Mouse (Mus musculus): ENCODE results near the gene Neo1. TPM values are rescaled to one million over a fixed set of nuclear protein-coding genes. Genes with fewer than 3 reads are reported as not detected.

Gene Neo1
- total RNA-seq (2014; rRNA removed; ENCODE audit: low replicate concordance) (62.6 and 79.7 TPM in 2 replicates), polyA plus RNA-seq (2015; fragmentation: Nextera tagmentation; extraction: Ambion mirVana) (16.5 and 18.5 TPM in 2 replicates)

- Histone ChIP-seq H3K4me2 (ENCODE audit: low read depth, low read length) (peak within 1 kb of the TSS; percentile 67), H3K9me3 (replicated peaks; ENCODE audit: control insufficient read depth, low read length) (no peaks in the 10 kb centered on the region), H3K36me3 (replicated peaks; ENCODE audit: control insufficient read depth, insufficient read depth, low read length) (no peaks in the 10 kb centered on the region), H3K27ac (ENCODE audit: low read depth) (peak within 1 kb of the TSS; percentile 99), H3K27me3 (ENCODE audit: control insufficient read depth, insufficient read depth, low read length) (no peaks in the 10 kb centered on the region), H3K4me1 (ENCODE audit: control insufficient read depth, insufficient read depth) (peaks cover 18% of the 10 kb centered on the region), H3K4me3 (ENCODE audit: low read depth, low read length) (peak within 1 kb of the TSS; percentile 99), H3K9ac (replicated peaks; ENCODE audit: low read depth, low read length) (peak within 1 kb of the TSS; percentile 96)
- no peak for TF ChIP-seq CTCF (IDR thresholded peaks at IDR 0.05; ENCODE audit: low read depth)
- no peak for TF ChIP-seq EP300 (IDR thresholded peaks at IDR 0.05; ENCODE audit: low read depth)
- DNase-seq (ENCODE audit: low spot score) = peak; percentile 88
- peak; percentile 90 for ATAC-seq (ENCODE audit: insufficient read depth, low read depth)
- 0% methylated on average over 16 of the region's 86 CpGs for WGBS
Measured at GRCm38 (mm10) chr9:59036159-59036731, at the start of gene Neo1. Gene Neo1, minus strand, starts transcription at chr9:59036441.

GRCm38 (mm10) chr9:59075632-59076031 is 39.4 kb upstream of the Neo1 start:
- peaks cover 16% of the 10 kb centered on the region for H3K4me1 ChIP-seq (ENCODE audit: control insufficient read depth, insufficient read depth)
- TF ChIP-seq EP300 (IDR thresholded peaks at IDR 0.05; ENCODE audit: low read depth) (no peak), CTCF (IDR thresholded peaks at IDR 0.05; ENCODE audit: low read depth) (no peak)
- no peak overlapping the region for H3K4me2 ChIP-seq (ENCODE audit: low read depth, low read length)

GRCm38 (mm10) chr9:59073887-59074286 is 37.6 kb upstream of the Neo1 start:
- H3K4me2 ChIP-seq (ENCODE audit: low read depth, low read length) = no peak overlapping the region
- no peak overlapping the region for H3K4me3 ChIP-seq (ENCODE audit: low read depth, low read length)
- no peak overlapping the region for H3K9ac ChIP-seq (replicated peaks; ENCODE audit: low read depth, low read length)
- H3K9me3 ChIP-seq (replicated peaks; ENCODE audit: control insufficient read depth, low read length) = no peaks in the 10 kb centered on the region
- no peak for DNase-seq (ENCODE audit: low spot score)
- no peaks in the 10 kb centered on the region for H3K27me3 ChIP-seq (ENCODE audit: control insufficient read depth, insufficient read depth, low read length)
- H3K4me1 ChIP-seq (ENCODE audit: control insufficient read depth, insufficient read depth) = peaks cover 16% of the 10 kb centered on the region
- no peak for ATAC-seq (ENCODE audit: insufficient read depth, low read depth)
- 82% methylated on average over 4 of the region's 4 CpGs for WGBS
- H3K27ac ChIP-seq (ENCODE audit: low read depth) = no peak overlapping the region
- TF ChIP-seq CTCF (IDR thresholded peaks at IDR 0.05; ENCODE audit: low read depth) = no peak
- TF ChIP-seq EP300 (IDR thresholded peaks at IDR 0.05; ENCODE audit: low read depth) = no peak
- H3K36me3 ChIP-seq (replicated peaks; ENCODE audit: control insufficient read depth, insufficient read depth, low read length) = no peaks in the 10 kb centered on the region

More at GRCm38 (mm10) chr9:59075632-59076031, 39.4 kb upstream of the Neo1 start:
- Histone ChIP-seq H3K9ac (replicated peaks; ENCODE audit: low read depth, low read length) (no peak overlapping the region), H3K36me3 (replicated peaks; ENCODE audit: control insufficient read depth, insufficient read depth, low read length) (no peaks in the 10 kb centered on the region), H3K27ac (ENCODE audit: low read depth) (no peak overlapping the region), H3K4me3 (ENCODE audit: low read depth, low read length) (no peak overlapping the region), H3K27me3 (ENCODE audit: control insufficient read depth, insufficient read depth, low read length) (no peaks in the 10 kb centered on the region), H3K9me3 (replicated peaks; ENCODE audit: control insufficient read depth, low read length) (no peaks in the 10 kb centered on the region)
- ATAC-seq (ENCODE audit: insufficient read depth, low read depth) (no peak), DNase-seq (ENCODE audit: low spot score) (no peak)
- WGBS = 81% methylated on average over 4 of the region's 4 CpGs

DNA sequence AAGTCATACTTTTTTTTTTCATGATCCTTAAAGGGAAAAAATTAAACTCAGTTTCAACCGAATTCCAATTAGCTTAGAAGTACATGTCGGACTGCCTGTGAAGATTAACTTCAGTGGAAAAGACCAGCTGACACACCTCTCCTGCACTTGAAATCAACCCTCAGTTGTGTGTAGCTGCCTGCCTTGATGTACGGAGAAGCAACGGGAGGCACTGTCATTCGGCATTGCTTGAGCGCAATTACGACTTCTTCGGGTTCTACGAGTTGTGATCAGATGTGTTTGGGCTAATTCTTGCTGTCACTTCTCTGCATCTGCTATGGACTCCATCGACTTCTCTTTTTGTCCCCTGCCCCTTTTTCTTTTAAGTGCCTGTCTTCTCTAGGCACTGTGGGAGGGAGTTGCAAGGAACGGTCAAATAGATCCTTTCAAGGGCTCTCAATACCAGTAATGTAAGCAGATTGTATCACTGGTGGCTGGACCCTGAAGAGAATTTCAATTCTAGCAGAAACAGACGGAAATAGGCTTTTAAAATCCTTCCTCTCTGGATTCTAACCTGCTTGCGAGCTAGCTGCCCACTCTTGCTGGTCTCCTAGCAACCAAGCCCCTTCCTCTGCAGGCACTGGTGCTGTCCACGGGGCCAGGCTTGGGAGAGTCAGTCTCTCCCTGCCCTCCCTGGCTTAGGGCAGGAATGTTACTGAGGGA is 36.0 kb upstream of the Neo1 start:
- Histone ChIP-seq H3K27me3 (ENCODE audit: control insufficient read depth, insufficient read depth, low read length) (no peaks in the 10 kb centered on the region), H3K9me3 (replicated peaks; ENCODE audit: control insufficient read depth, low read length) (no peaks in the 10 kb centered on the region), H3K4me2 (ENCODE audit: low read depth, low read length) (no peak overlapping the region), H3K4me3 (ENCODE audit: low read depth, low read length) (no peak overlapping the region), H3K36me3 (replicated peaks; ENCODE audit: control insufficient read depth, insufficient read depth, low read length) (no peaks in the 10 kb centered on the region), H3K4me1 (ENCODE audit: control insufficient read depth, insufficient read depth) (peaks cover 16% of the 10 kb centered on the region), H3K9ac (replicated peaks; ENCODE audit: low read depth, low read length) (no peak overlapping the region), H3K27ac (ENCODE audit: low read depth) (no peak overlapping the region)
- ATAC-seq (ENCODE audit: insufficient read depth, low read depth) (no peak), DNase-seq (ENCODE audit: low spot score) (no peak)
- TF ChIP-seq CTCF (IDR thresholded peaks at IDR 0.05; ENCODE audit: low read depth) (no peak), EP300 (IDR thresholded peaks at IDR 0.05; ENCODE audit: low read depth) (no peak)
- 50% methylated on average over 14 of the region's 14 CpGs for WGBS

DNA sequence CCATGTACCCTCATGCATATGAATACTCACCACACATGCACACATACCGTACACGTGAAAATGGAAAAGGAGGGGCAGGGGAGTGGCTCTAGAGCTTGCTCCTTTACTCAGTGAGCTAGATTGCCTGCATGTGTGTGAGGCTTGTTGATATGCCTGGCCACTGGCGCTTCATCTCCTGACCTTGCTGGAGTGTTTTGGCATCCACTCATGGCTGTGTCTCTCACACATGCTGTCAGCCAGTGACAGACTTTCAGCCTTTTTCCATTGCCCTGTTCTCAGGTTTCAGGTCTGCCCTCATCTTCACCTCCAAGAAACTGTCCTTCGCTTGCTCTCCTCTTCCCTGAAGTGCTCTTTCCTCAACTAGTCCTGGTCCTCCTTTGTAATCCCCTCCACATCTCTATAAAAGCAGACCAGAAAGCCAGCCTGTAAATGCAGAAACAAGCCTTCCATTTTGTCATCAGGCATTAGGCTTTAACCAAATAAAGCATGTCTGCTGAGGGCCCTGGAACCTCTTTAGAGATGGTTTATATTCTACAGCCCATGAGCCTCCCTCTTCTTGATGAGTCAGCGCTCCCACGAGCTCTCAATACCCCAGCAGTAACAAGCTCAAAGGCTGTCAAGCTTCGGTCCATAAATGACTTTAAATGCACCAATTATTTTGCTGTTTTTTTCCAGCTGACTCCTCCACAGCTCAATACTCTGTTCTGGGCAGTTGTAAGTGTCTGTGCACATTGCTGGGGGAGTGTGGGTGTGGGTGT is 35.2 kb upstream of the Neo1 start:
- DNase-seq (ENCODE audit: low spot score) = peak; percentile 58
- WGBS = 44% methylated on average over 7 of the region's 7 CpGs
- no peaks in the 10 kb centered on the region for H3K27me3 ChIP-seq (ENCODE audit: control insufficient read depth, insufficient read depth, low read length)
- no peaks in the 10 kb centered on the region for H3K9me3 ChIP-seq (replicated peaks; ENCODE audit: control insufficient read depth, low read length)
- no peak overlapping the region for H3K4me2 ChIP-seq (ENCODE audit: low read depth, low read length)
- peak overlapping the region; percentile 59 for H3K27ac ChIP-seq (ENCODE audit: low read depth)
- ATAC-seq (ENCODE audit: insufficient read depth, low read depth) = peak; percentile 81
- peaks cover 25% of the 10 kb centered on the region for H3K4me1 ChIP-seq (ENCODE audit: control insufficient read depth, insufficient read depth)
- H3K4me3 ChIP-seq (ENCODE audit: low read depth, low read length) = no peak overlapping the region
- no peak overlapping the region for H3K9ac ChIP-seq (replicated peaks; ENCODE audit: low read depth, low read length)
- TF ChIP-seq EP300 (IDR thresholded peaks at IDR 0.05; ENCODE audit: low read depth) (no peak), CTCF (IDR thresholded peaks at IDR 0.05; ENCODE audit: low read depth) (no peak)
- no peaks in the 10 kb centered on the region for H3K36me3 ChIP-seq (replicated peaks; ENCODE audit: control insufficient read depth, insufficient read depth, low read length)

Data from heart, postnatal 0 days (tissue).